Mouse (Mus musculus): ENCODE results near the gene Zbtb16. TPM values are rescaled to one million over a fixed set of nuclear protein-coding genes. Genes with fewer than 3 reads are reported as not detected.

Zbtb16 gene
- polyA plus RNA-seq, 1 experiment: 1.8 TPM

- no peak overlapping the region for H3K4me3 ChIP-seq (ENCODE audit: low read depth, low read length)
- no peaks in the 10 kb centered on the region for H3K36me3 ChIP-seq (ENCODE audit: control insufficient read depth, insufficient read depth, low read length)
- no peak overlapping the region for H3K27ac ChIP-seq (ENCODE audit: insufficient read depth, low read depth, low read length)
- H3K4me1 ChIP-seq (ENCODE audit: control insufficient read depth, insufficient read depth, insufficient read length, low read length): no peaks in the 10 kb centered on the region
- TF ChIP-seq CTCF (IDR thresholded peaks at IDR 0.05; ENCODE audit: extremely low read depth, insufficient read length, insufficient replicate concordance, low read depth, low read length) (no peak), POLR2A (IDR thresholded peaks at IDR 0.05; ENCODE audit: low read depth, low read length) (no peak)
- 94% methylated on average over 27 of the region's 27 CpGs for WGBS
- no peaks in the 10 kb centered on the region for H3K27me3 ChIP-seq (ENCODE audit: control insufficient read depth, insufficient read depth, low read length)
These were observed 32.4 kb downstream of the Zbtb16 start for GRCm38 (mm10) chr9:48803460-48804240.

GRCm38 (mm10) chr9:48802374-48802773 lies 33.6 kb downstream of the Zbtb16 start:
- H3K4me3 ChIP-seq (ENCODE audit: low read depth, low read length): no peak overlapping the region
- H3K27ac ChIP-seq (ENCODE audit: insufficient read depth, low read depth, low read length): no peak overlapping the region
- no peaks in the 10 kb centered on the region for H3K36me3 ChIP-seq (ENCODE audit: control insufficient read depth, insufficient read depth, low read length)
- no peaks in the 10 kb centered on the region for H3K4me1 ChIP-seq (ENCODE audit: control insufficient read depth, insufficient read depth, insufficient read length, low read length)
- 83% methylated on average over 5 of the region's 5 CpGs for WGBS
- H3K27me3 ChIP-seq (ENCODE audit: control insufficient read depth, insufficient read depth, low read length): no peaks in the 10 kb centered on the region
- TF ChIP-seq CTCF (IDR thresholded peaks at IDR 0.05; ENCODE audit: extremely low read depth, insufficient read length, insufficient replicate concordance, low read depth, low read length) (no peak), POLR2A (IDR thresholded peaks at IDR 0.05; ENCODE audit: low read depth, low read length) (no peak)

- no peaks in the 10 kb centered on the region for H3K27me3 ChIP-seq (ENCODE audit: control insufficient read depth, insufficient read depth, low read length)
- no peak overlapping the region for H3K27ac ChIP-seq (ENCODE audit: insufficient read depth, low read depth, low read length)
- 93% methylated on average over 5 of the region's 5 CpGs for WGBS
- TF ChIP-seq POLR2A (IDR thresholded peaks at IDR 0.05; ENCODE audit: low read depth, low read length) (no peak), CTCF (IDR thresholded peaks at IDR 0.05; ENCODE audit: extremely low read depth, insufficient read length, insufficient replicate concordance, low read depth, low read length) (no peak)
- H3K4me1 ChIP-seq (ENCODE audit: control insufficient read depth, insufficient read depth, insufficient read length, low read length): no peaks in the 10 kb centered on the region
- H3K36me3 ChIP-seq (ENCODE audit: control insufficient read depth, insufficient read depth, low read length): no peaks in the 10 kb centered on the region
- H3K4me3 ChIP-seq (ENCODE audit: low read depth, low read length): no peak overlapping the region
These were observed 34.7 kb downstream of the Zbtb16 start for GRCm38 (mm10) chr9:48801322-48801721.

GRCm38 (mm10) chr9:48800627-48801026 lies 35.4 kb downstream of the Zbtb16 start:
- H3K27ac ChIP-seq (ENCODE audit: insufficient read depth, low read depth, low read length): no peak overlapping the region

GRCm38 (mm10) chr9:48798044-48798443 lies 38.0 kb downstream of the Zbtb16 start:
- Histone ChIP-seq H3K27me3 (ENCODE audit: control insufficient read depth, insufficient read depth, low read length) (no peaks in the 10 kb centered on the region), H3K36me3 (ENCODE audit: control insufficient read depth, insufficient read depth, low read length) (no peaks in the 10 kb centered on the region), H3K4me3 (ENCODE audit: low read depth, low read length) (no peak overlapping the region), H3K27ac (ENCODE audit: insufficient read depth, low read depth, low read length) (no peak overlapping the region), H3K4me1 (ENCODE audit: control insufficient read depth, insufficient read depth, insufficient read length, low read length) (peaks cover 3% of the 10 kb centered on the region)
- TF ChIP-seq CTCF (IDR thresholded peaks at IDR 0.05; ENCODE audit: extremely low read depth, insufficient read length, insufficient replicate concordance, low read depth, low read length) (no peak), POLR2A (IDR thresholded peaks at IDR 0.05; ENCODE audit: low read depth, low read length) (no peak)
- WGBS: 81% methylated on average over 6 of the region's 6 CpGs

More at GRCm38 (mm10) chr9:48800627-48801026, 35.4 kb downstream of the Zbtb16 start:
- 29% methylated on average over 8 of the region's 8 CpGs for WGBS
- no peaks in the 10 kb centered on the region for H3K27me3 ChIP-seq (ENCODE audit: control insufficient read depth, insufficient read depth, low read length)
- no peak for TF ChIP-seq CTCF (IDR thresholded peaks at IDR 0.05; ENCODE audit: extremely low read depth, insufficient read length, insufficient replicate concordance, low read depth, low read length)
- no peak for TF ChIP-seq POLR2A (IDR thresholded peaks at IDR 0.05; ENCODE audit: low read depth, low read length)
- no peak overlapping the region for H3K4me3 ChIP-seq (ENCODE audit: low read depth, low read length)
- H3K36me3 ChIP-seq (ENCODE audit: control insufficient read depth, insufficient read depth, low read length): no peaks in the 10 kb centered on the region
- no peaks in the 10 kb centered on the region; the same call in 1 of the 2 replicates for H3K4me1 ChIP-seq (ENCODE audit: control insufficient read depth, insufficient read depth, insufficient read length, low read length)

- WGBS: 69% methylated on average over 11 of the region's 11 CpGs
- TF ChIP-seq POLR2A (IDR thresholded peaks at IDR 0.05; ENCODE audit: low read depth, low read length) (no peak), CTCF (IDR thresholded peaks at IDR 0.05; ENCODE audit: extremely low read depth, insufficient read length, insufficient replicate concordance, low read depth, low read length) (no peak)
- Histone ChIP-seq H3K36me3 (ENCODE audit: control insufficient read depth, insufficient read depth, low read length) (no peaks in the 10 kb centered on the region), H3K27ac (ENCODE audit: insufficient read depth, low read depth, low read length) (no peak overlapping the region), H3K27me3 (ENCODE audit: control insufficient read depth, insufficient read depth, low read length) (no peaks in the 10 kb centered on the region), H3K4me3 (ENCODE audit: low read depth, low read length) (no peak overlapping the region), H3K4me1 (ENCODE audit: control insufficient read depth, insufficient read depth, insufficient read length, low read length) (peaks cover 3% of the 10 kb centered on the region)
These were observed 39.7 kb downstream of the Zbtb16 start for GRCm38 (mm10) chr9:48796267-48796822.

- Histone ChIP-seq H3K4me3 (ENCODE audit: low read depth, low read length) (no peak overlapping the region), H3K4me1 (ENCODE audit: control insufficient read depth, insufficient read depth, insufficient read length, low read length) (peaks cover 3% of the 10 kb centered on the region), H3K27ac (ENCODE audit: insufficient read depth, low read depth, low read length) (no peak overlapping the region), H3K36me3 (ENCODE audit: control insufficient read depth, insufficient read depth, low read length) (no peaks in the 10 kb centered on the region), H3K27me3 (ENCODE audit: control insufficient read depth, insufficient read depth, low read length) (no peaks in the 10 kb centered on the region)
- WGBS: 75% methylated on average over 10 of the region's 10 CpGs
- TF ChIP-seq CTCF (IDR thresholded peaks at IDR 0.05; ENCODE audit: extremely low read depth, insufficient read length, insufficient replicate concordance, low read depth, low read length): no peak
- no peak for TF ChIP-seq POLR2A (IDR thresholded peaks at IDR 0.05; ENCODE audit: low read depth, low read length)
These were observed 40.3 kb downstream of the Zbtb16 start for GRCm38 (mm10) chr9:48795740-48796139.
